In the genomic region with DNA sequence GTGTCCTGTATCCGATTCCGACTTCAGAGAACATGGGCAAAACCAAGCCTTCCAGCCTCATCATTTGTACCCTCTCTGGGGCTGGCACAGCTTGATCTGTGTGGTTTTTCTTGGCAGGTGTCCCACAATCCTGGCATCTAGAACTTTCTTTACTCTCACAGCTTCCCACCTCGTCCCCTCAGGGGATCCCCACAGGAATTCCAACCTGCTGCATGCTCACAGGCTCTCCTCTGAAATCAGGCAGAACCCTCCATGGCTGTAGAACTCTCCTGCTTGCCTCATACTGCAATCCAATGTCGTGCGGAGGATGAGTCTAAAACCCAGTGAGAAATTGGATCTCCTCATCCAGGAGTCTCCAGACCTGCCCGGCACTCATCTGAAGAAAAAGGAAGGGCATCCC, we compare ENCODE assay signal across 25 mouse cellular contexts. TPM values are rescaled to one million over a fixed set of nuclear protein-coding genes. Genes with fewer than 3 reads are reported as not detected.
DNase-seq lines count a peak whose midpoint lies in the region; ATAC-seq and TF ChIP-seq lines count a peak whose summit lies in the region.
"Had no signal": no experiment of that assay in that cellular context is flagged by ENCODE, and none has a peak within 500 bp of the region (broad histone marks: within the 10 kb centered on the region; RNA-seq: fewer than 3 reads in every experiment).

No protein-coding gene starts in this region.

- H3K4me3 ChIP-seq in kidney, embryonic 15.5 days (replicated peaks): no peak overlapping the region
- H3K4me3 ChIP-seq in CH12.LX (replicated peaks in 1 of 3; ENCODE audit: low read depth in 2 of 3, low read length in 2 of 3, poor library complexity in 1 of 3): no peak overlapping the region
- H3K4me3 ChIP-seq: forebrain, embryonic 10.5 days; forebrain, embryonic 13.5 days; heart, embryonic 12.5 days; heart, embryonic 15.5 days; hindbrain, embryonic 10.5 days; hindbrain, embryonic 13.5 days had no signal

- H3K79me2 ChIP-seq in CH12.LX (replicated peaks; ENCODE audit: control insufficient read depth, extremely low read depth, insufficient read depth, poor library complexity, severe bottlenecking): no peaks in the 10 kb centered on the region; the same call in 1 of the 2 replicates

- no peak overlapping the region for H3K4me2 ChIP-seq in kidney, embryonic 15.5 days
- no peak overlapping the region for H3K4me2 ChIP-seq in CH12.LX (ENCODE audit: insufficient read depth, low read depth, poor library complexity, severe bottlenecking)
- H3K4me2 ChIP-seq: forebrain, embryonic 13.5 days; heart, embryonic 12.5 days; heart, embryonic 15.5 days; hindbrain, embryonic 13.5 days had no signal

- no peak overlapping the region for H3K9ac ChIP-seq in kidney, embryonic 15.5 days
- H3K9ac ChIP-seq in CH12.LX (ENCODE audit: insufficient read depth, low read depth): no peak overlapping the region
- H3K9ac ChIP-seq: forebrain, embryonic 13.5 days; heart, embryonic 12.5 days; heart, embryonic 15.5 days; hindbrain, embryonic 13.5 days had no signal

- H3K4me1 ChIP-seq in kidney, embryonic 15.5 days: peaks cover 11% of the 10 kb centered on the region
- H3K4me1 ChIP-seq in CH12.LX (ENCODE audit: control insufficient read depth in 1 of 2, insufficient read depth in 2 of 2): peaks cover 14 to 41% of the 10 kb centered on the region in 2 experiments
- H3K4me1 ChIP-seq: forebrain, embryonic 13.5 days; hindbrain, embryonic 13.5 days had no signal

- dilution Hi-C loops in CH12.LX (cut with MboI; ENCODE audit: extremely low pct_ligation_motif_present, extremely low pct_unique_long_range_greater_than_20kb, low sequenced_read_pairs): no loop called here

- H3K27ac ChIP-seq in kidney, embryonic 15.5 days: no peak overlapping the region
- H3K27ac ChIP-seq in CH12.LX (ENCODE audit: insufficient read depth, low read depth): no peak overlapping the region
- H3K27ac ChIP-seq: forebrain, embryonic 10.5 days; forebrain, embryonic 13.5 days; heart, embryonic 15.5 days; hindbrain, embryonic 10.5 days; hindbrain, embryonic 13.5 days had no signal

- no peak for TF ChIP-seq EP300 in CH12.LX (IDR thresholded peaks at IDR 0.05; ENCODE audit: low read length)

- H3K27me3 ChIP-seq in kidney, embryonic 15.5 days: no peaks in the 10 kb centered on the region
- H3K27me3 ChIP-seq in CH12.LX (replicated peaks): no peaks in the 10 kb centered on the region
- H3K27me3 ChIP-seq: forebrain, embryonic 13.5 days; heart, embryonic 12.5 days; heart, embryonic 15.5 days; hindbrain, embryonic 13.5 days had no signal

- DNase-seq in kidney, adult 9 months: peak; percentile 34
- DNase-seq in CH12.LX (ENCODE audit: extremely low read depth): no peak
- DNase-seq in Muller cell, postnatal 12 days (ENCODE audit: inconsistent ontology term): peak; percentile 88
- DNase-seq in heart, adult 8-10 months (ENCODE audit: low spot score): no peak
- DNase-seq in layer of hippocampus, adult 18-20 months (ENCODE audit: low spot score in 2 of 2): no peak
- DNase-seq: adrenal gland, postnatal 25 days; cerebellum, adult 18-20 months; cerebellum, adult 9-10 months; cerebellum, postnatal 14 days; gastrocnemius, postnatal 10 days; gastrocnemius, postnatal 36 days; heart, adult 11 months; heart, postnatal 10 days; heart, postnatal 36 days had no signal

- TF ChIP-seq CTCF in CH12.LX (conservative IDR thresholded peaks at IDR 0.05 in 1 of 2, IDR thresholded peaks at IDR 0.05 in 1 of 2; ENCODE audit: low read depth in 2 of 2, low read length in 2 of 2): no peak

- WGBS in kidney, embryonic 15.5 days: 91% methylated on average over 6 of the region's 6 CpGs

- in situ Hi-C loops in CH12.LX (cut with MboI; ENCODE audit: low pct_ligation_motif_present, low pct_unique_long_range_greater_than_20kb, low sequenced_read_pairs): no loop called here

- no peak for TF ChIP-seq RAD21 in CH12.LX (IDR thresholded peaks at IDR 0.05; ENCODE audit: low read depth, low read length)

- no peaks in the 10 kb centered on the region for H3K36me3 ChIP-seq in kidney, embryonic 15.5 days
- peaks cover 19 to 68% of the 10 kb centered on the region in 2 experiments for H3K36me3 ChIP-seq in CH12.LX (replicated peaks in 1 of 2; ENCODE audit: control insufficient read depth in 1 of 2, insufficient read depth in 1 of 2, low read length in 1 of 2)
- H3K36me3 ChIP-seq: forebrain, embryonic 10.5 days; heart, embryonic 12.5 days; heart, embryonic 15.5 days; hindbrain, embryonic 10.5 days; hindbrain, embryonic 13.5 days had no signal

- no peak for ATAC-seq in kidney, embryonic 15.5 days (replicated peaks; ENCODE audit: low FRiP score)
- ATAC-seq: forebrain, embryonic 13.5 days; forebrain, embryonic 16.5 days; hindbrain, embryonic 16.5 days; inflammation-experienced regulatory T-cells, adult 6 months; intestine, embryonic 16.5 days had no signal

- no peak for TF ChIP-seq POLR2A in CH12.LX (IDR thresholded peaks at IDR 0.05; ENCODE audit: low read depth, low read length)

- H3K9me3 ChIP-seq in kidney, embryonic 15.5 days (replicated peaks): no peaks in the 10 kb centered on the region
- H3K9me3 ChIP-seq in CH12.LX (replicated peaks; ENCODE audit: low read length): peaks cover 10% of the 10 kb centered on the region
- H3K9me3 ChIP-seq: forebrain, embryonic 10.5 days; forebrain, embryonic 13.5 days; heart, embryonic 12.5 days; heart, embryonic 15.5 days; hindbrain, embryonic 10.5 days; hindbrain, embryonic 13.5 days had no signal

TF ChIP-seq in CH12.LX, 34 proteins besides CTCF, POLR2A, EP300 and RAD21:
- TF ChIP-seq POLR2AphosphoS2 (IDR thresholded peaks at IDR 0.05; ENCODE audit: low read depth, low read length) (0 out of 2 replicates have a peak, but pooled peaks have one; percentile 42), USF1 (IDR thresholded peaks at IDR 0.05; ENCODE audit: low read depth, low read length) (no peak)

RNA-seq across cellular contexts. Expression of gene B3gnt2, which starts 34.1 kb away (rescaled TPM):
- 9.3 and 10.6 TPM in 2 replicates for polyA plus RNA-seq in kidney, embryonic 15.5 days (2015; fragmentation: Nextera tagmentation; extraction: Ambion mirVana)
- total RNA-seq in CH12.LX (2012; rRNA removed): 74.6 and 77.4 TPM in 2 replicates
- 62.2 and 75.2 TPM in 2 replicates for total RNA-seq in CH12.LX (2014; rRNA removed)
- polyA plus RNA-seq in CH12.LX (2012; ENCODE audit: insufficient read length, low read depth): 96.0 and 111 TPM in 2 replicates
- 1 to 10 TPM; 3.0 to 9.4 (median 6.9) TPM for total RNA-seq in heart, adult 8-10 months (2022)
- total RNA-seq in layer of hippocampus, adult 18-20 months (2021): 10 to 100 TPM; 12.9 to 14.7 TPM

Comparison
In these comparisons a context has a peak if more than half of its experiments do, and no peak if none do; other contexts are left out.
1. DNase-seq: peak in kidney, adult 9 months (single experiment) and Muller cell, postnatal 12 days (single experiment); none in CH12.LX (single experiment), heart, adult 8-10 months (single experiment) and layer of hippocampus, adult 18-20 months (0 of 2).
2. RNA of gene B3gnt2, which starts 34.1 kb away (total RNA-seq): 62.2 to 77.4 TPM in CH12.LX; 12.9 to 14.7 TPM in layer of hippocampus, adult 18-20 months and 3.0 to 9.4 TPM in heart, adult 8-10 months; every median in the first group is over 4 times any median in the second.